11 mouse cellular contexts compared by ENCODE assay signal in genomic region chr4:43395147-43395546, GRCm38 (mm10). TPM values are rescaled to one million over a fixed set of nuclear protein-coding genes. Genes with fewer than 3 reads are reported as not detected.
DNase-seq lines count a peak whose midpoint lies in the region; ATAC-seq and TF ChIP-seq lines count a peak whose summit lies in the region.
"Had no signal": no experiment of that assay in that cellular context is flagged by ENCODE, and none has a peak within 500 bp of the region (broad histone marks: within the 10 kb centered on the region; RNA-seq: fewer than 3 reads in every experiment).

No protein-coding gene starts in this region.

- no peaks in the 10 kb centered on the region for H3K36me3 ChIP-seq in heart, embryonic 12.5 days
- no peaks in the 10 kb centered on the region for H3K36me3 ChIP-seq in liver, adult 2 months (ENCODE audit: control insufficient read depth, insufficient read depth, low read length)
- H3K36me3 ChIP-seq in embryonic facial prominence, embryonic 15.5 days: no peaks in the 10 kb centered on the region
- H3K36me3 ChIP-seq in myocyte (ENCODE audit: control insufficient read depth, insufficient read depth): no peaks in the 10 kb centered on the region
- H3K36me3 ChIP-seq: midbrain, embryonic 12.5 days had no signal

- ATAC-seq in heart, embryonic 12.5 days (ENCODE audit: insufficient number of reproducible peaks, low FRiP score): no peak
- no peak for ATAC-seq in embryonic facial prominence, embryonic 15.5 days (ENCODE audit: insufficient number of reproducible peaks, low FRiP score, low TSS enrichment, low read depth)

- WGBS in heart, embryonic 12.5 days: 65% methylated on average over 5 of the region's 5 CpGs
- WGBS in liver, adult 2 months: 79% methylated on average over 5 of the region's 5 CpGs
- WGBS in embryonic facial prominence, embryonic 15.5 days: 87% methylated on average over 5 of the region's 5 CpGs

- peak overlapping the region; percentile 48 for H3K4me2 ChIP-seq in heart, embryonic 12.5 days
- H3K4me2 ChIP-seq in embryonic facial prominence, embryonic 15.5 days (replicated peaks): no peak overlapping the region
- H3K4me2 ChIP-seq in myocyte (ENCODE audit: low read depth): peak overlapping the region; percentile 84
- H3K4me2 ChIP-seq: midbrain, embryonic 12.5 days had no signal

- H3K9me3 ChIP-seq in heart, embryonic 12.5 days (replicated peaks): no peaks in the 10 kb centered on the region
- H3K9me3 ChIP-seq in embryonic facial prominence, embryonic 15.5 days (replicated peaks): no peaks in the 10 kb centered on the region
- H3K9me3 ChIP-seq: midbrain, embryonic 12.5 days had no signal

- H3K4me3 ChIP-seq in heart, embryonic 12.5 days: no peak overlapping the region
- no peak overlapping the region for H3K4me3 ChIP-seq in liver, adult 2 months (ENCODE audit: insufficient read depth, low read depth, low read length)
- no peak overlapping the region for H3K4me3 ChIP-seq in embryonic facial prominence, embryonic 15.5 days (replicated peaks)
- no peak overlapping the region for H3K4me3 ChIP-seq in myocyte
- H3K4me3 ChIP-seq: erythroblast, embryonic 14.5 days; midbrain, embryonic 12.5 days had no signal

- peaks cover 27% of the 10 kb centered on the region; the same call in 1 of the 2 replicates for H3K79me2 ChIP-seq in liver, adult 2 months (ENCODE audit: control insufficient read depth, insufficient read depth, low read length)
- peaks cover 10% of the 10 kb centered on the region for H3K79me2 ChIP-seq in myocyte (ENCODE audit: control insufficient read depth, insufficient read depth)

- TF ChIP-seq CTCF in liver, adult 2 months (IDR thresholded peaks at IDR 0.05; ENCODE audit: low read depth, low read length): no peak

- H3K27me3 ChIP-seq in heart, embryonic 12.5 days (replicated peaks): no peaks in the 10 kb centered on the region
- no peaks in the 10 kb centered on the region for H3K27me3 ChIP-seq in liver, adult 2 months (ENCODE audit: control insufficient read depth, insufficient read depth, low read length)
- no peaks in the 10 kb centered on the region for H3K27me3 ChIP-seq in embryonic facial prominence, embryonic 15.5 days
- no peaks in the 10 kb centered on the region for H3K27me3 ChIP-seq in myocyte (ENCODE audit: control insufficient read depth, insufficient read depth, insufficient read length)
- H3K27me3 ChIP-seq: midbrain, embryonic 12.5 days had no signal

- H3K9ac ChIP-seq in heart, embryonic 12.5 days: peak overlapping the region; percentile 60; the same call in 1 of the 2 replicates
- H3K9ac ChIP-seq in liver, adult 2 months (ENCODE audit: low read depth, low read length): peak overlapping the region; percentile 75
- H3K9ac ChIP-seq in embryonic facial prominence, embryonic 15.5 days: no peak overlapping the region
- H3K9ac ChIP-seq: midbrain, embryonic 12.5 days had no signal

- peaks cover 50% of the 10 kb centered on the region for H3K4me1 ChIP-seq in heart, embryonic 12.5 days (replicated peaks)
- H3K4me1 ChIP-seq in liver, adult 2 months (ENCODE audit: control insufficient read depth, insufficient read depth, low read length): peaks cover 38% of the 10 kb centered on the region
- H3K4me1 ChIP-seq in embryonic facial prominence, embryonic 15.5 days: peaks cover 38% of the 10 kb centered on the region

- no peak for TF ChIP-seq POLR2A in liver, adult 2 months (IDR thresholded peaks at IDR 0.05; ENCODE audit: extremely low read depth, insufficient read depth, low read length)
- TF ChIP-seq POLR2A in myocyte (IDR thresholded peaks at IDR 0.05; ENCODE audit: insufficient read length, low read depth): no peak

- H3K27ac ChIP-seq in heart, embryonic 12.5 days (ENCODE audit: poor library complexity, severe bottlenecking): peak overlapping the region; percentile 91
- H3K27ac ChIP-seq in liver, adult 2 months (replicated peaks; ENCODE audit: insufficient read depth, low read depth, low read length): peak overlapping the region; percentile 95
- peak overlapping the region; percentile 83 for H3K27ac ChIP-seq in embryonic facial prominence, embryonic 15.5 days (replicated peaks)
- H3K27ac ChIP-seq: midbrain, embryonic 12.5 days had no signal

- no peak overlapping the region for H3ac ChIP-seq in myocyte (ENCODE audit: control insufficient read depth, insufficient read length)

- no peak for DNase-seq in heart, postnatal 4 days
- no peak for DNase-seq in liver, adult 2 months (ENCODE audit: extremely low read depth, low read depth, low spot score)
- DNase-seq in liver: no peak
- no peak for DNase-seq in urinary bladder, postnatal 36 days (ENCODE audit: low spot score in 2 of 2)
- DNase-seq in adrenal gland, adult 8-10 months: no peak

TF ChIP-seq in myocyte, 11 proteins besides CTCF, POLR2A, EP300 and RAD21:
- no peak for TF ChIP-seq CEBPB (IDR thresholded peaks at IDR 0.05; ENCODE audit: insufficient read depth, poor library complexity, severe bottlenecking)
TF ChIP-seq in myocyte: peak in this region for 0.

RNA-seq across cellular contexts. Expression of gene Rusc2, which starts 13.4 kb away (rescaled TPM):
- polyA plus RNA-seq in heart, embryonic 12.5 days (2016; fragmentation: Nextera tagmentation; extraction: Ambion mirVana): 14.1 and 15.7 TPM in 2 replicates
- 10 to 100 TPM; 39.5 to 41.2 TPM for total RNA-seq in heart, postnatal 4 days (2021)
- total RNA-seq in liver, adult 2 months (2014; rRNA removed): 14.2 and 15.9 TPM in 2 replicates
- 17.2 and 17.5 TPM in 2 replicates for polyA plus RNA-seq in liver, adult 2 months (2012; rRNA removed)
- 18.2 TPM in 2 replicates for polyA plus RNA-seq in embryonic facial prominence, embryonic 15.5 days (2015; fragmentation: Nextera tagmentation; extraction: Ambion mirVana)
- polyA plus RNA-seq in myocyte (2012; fragmentation: generic; extraction: Trizol): 28.2 TPM
- total RNA-seq in adrenal gland, adult 8-10 months (2022): 10 to 100 TPM; 38.8 to 46.9 (median 43.2) TPM
- total RNA-seq: CH12.LX had no signal

RNA-seq across cellular contexts. Expression of gene Fam166b, which starts 33.8 kb away (rescaled TPM):
- 0.14 TPM in 1 of 2 replicates, not detected in the other for polyA plus RNA-seq in heart, embryonic 12.5 days (2016; fragmentation: Nextera tagmentation; extraction: Ambion mirVana)
- not detected for total RNA-seq in heart, postnatal 4 days (2021)
- total RNA-seq in liver, adult 2 months (2014; rRNA removed): not detected in 2 replicates
- polyA plus RNA-seq in liver, adult 2 months (2012; rRNA removed): not detected in 2 replicates
- polyA plus RNA-seq in embryonic facial prominence, embryonic 15.5 days (2015; fragmentation: Nextera tagmentation; extraction: Ambion mirVana): 0.41 and 0.44 TPM in 2 replicates
- polyA plus RNA-seq in myocyte (2012; fragmentation: generic; extraction: Trizol): 0.04 TPM
- total RNA-seq in adrenal gland, adult 8-10 months (2022): not detected
- total RNA-seq: CH12.LX had no signal

RNA-seq across cellular contexts. Expression of gene Tesk1, which starts 46.6 kb away (rescaled TPM):
- polyA plus RNA-seq in heart, embryonic 12.5 days (2016; fragmentation: Nextera tagmentation; extraction: Ambion mirVana): 10.3 and 11.6 TPM in 2 replicates
- total RNA-seq in heart, postnatal 4 days (2021): 10 to 100 TPM; 41.2 to 45.4 TPM
- total RNA-seq in liver, adult 2 months (2014; rRNA removed): 3.0 and 3.2 TPM in 2 replicates
- 25.0 and 28.3 TPM in 2 replicates for polyA plus RNA-seq in liver, adult 2 months (2012; rRNA removed)
- polyA plus RNA-seq in embryonic facial prominence, embryonic 15.5 days (2015; fragmentation: Nextera tagmentation; extraction: Ambion mirVana): 9.2 and 9.3 TPM in 2 replicates
- 40.4 TPM for polyA plus RNA-seq in myocyte (2012; fragmentation: generic; extraction: Trizol)
- 10 to 100 TPM; 55.1 to 64.9 (median 59.3) TPM for total RNA-seq in adrenal gland, adult 8-10 months (2022)

RNA-seq across cellular contexts. Expression of gene Cd72, which starts 59.3 kb away (rescaled TPM):
- 0.82 and 2.0 TPM in 2 replicates for polyA plus RNA-seq in heart, embryonic 12.5 days (2016; fragmentation: Nextera tagmentation; extraction: Ambion mirVana)
- total RNA-seq in heart, postnatal 4 days (2021): under 1 TPM; 0.56 to 0.69 TPM
- 2.8 and 3.6 TPM in 2 replicates for total RNA-seq in liver, adult 2 months (2014; rRNA removed)
- polyA plus RNA-seq in liver, adult 2 months (2012; rRNA removed): 1.3 and 4.9 TPM in 2 replicates
- polyA plus RNA-seq in embryonic facial prominence, embryonic 15.5 days (2015; fragmentation: Nextera tagmentation; extraction: Ambion mirVana): 3.1 and 3.8 TPM in 2 replicates
- polyA plus RNA-seq in myocyte (2012; fragmentation: generic; extraction: Trizol): 0.74 TPM
- 1 to 10 TPM; 1.6 to 5.6 (median 4.9) TPM for total RNA-seq in adrenal gland, adult 8-10 months (2022)
